Mouse (Mus musculus) spleen, adult 2 months (tissue): ENCODE results near the gene B230118H07Rik.

ENCODE experiments used
- CTCF ChIP-seq: fragments of 200-500 bp; IDR thresholded peaks from 2 replicates; pipeline ENCODE4 v1.5.1; 2011; ENCODE audit warnings: mild to moderate bottlenecking, inconsistent platforms; ENCODE audit not compliant: insufficient read depth, insufficient read length, insufficient replicate concordance; ENCODE audit errors: extremely low read depth
- POLR2A ChIP-seq: fragments of 200-500 bp; IDR thresholded peaks from 2 replicates; pipeline ENCODE4 v1.6.1; 2011; ENCODE audit warnings: low read depth, low read length, inconsistent platforms

GRCm38 (mm10) chr2:101673547-101673946, 24.2 kb upstream of the B230118H07Rik start:
- TF ChIP-seq CTCF = no peak
- TF ChIP-seq POLR2A = no peak
